Mouse (Mus musculus) midbrain, embryonic 13.5 days (tissue): Measurements from ENCODE around the gene Irf2bpl. TPM values are rescaled to one million over a fixed set of nuclear protein-coding genes. Genes with fewer than 3 reads are reported as not detected.
A peak's percentile ranks its signal among the peaks of the same experiment; 100 is the strongest.

Experiments
- ATAC-seq: fragments of 200-750 bp; cut with Nextera tagmentation; 2 replicates; pipeline ENCODE4 v1.8.0; 2017; ENCODE audit warnings: mild to moderate bottlenecking, moderate TSS enrichment, moderate library complexity
- H3K27ac ChIP-seq: fragments of 300-500 bp; sonication (generic); 2 replicates; pipeline ENCODE4 v1.5.1; 2015; ENCODE audit warnings: inconsistent platforms, mild to moderate bottlenecking, moderate library complexity
- H3K27me3 ChIP-seq: fragments of 300-500 bp; sonication (generic); 2 replicates; pipeline ENCODE4 v1.6.1; 2015; ENCODE audit warnings: mild to moderate bottlenecking, inconsistent platforms
- H3K36me3 ChIP-seq: fragments of 300-500 bp; sonication (generic); 2 replicates; pipeline ENCODE4 v1.6.1; 2015; ENCODE audit warnings: mild to moderate bottlenecking, inconsistent platforms
- H3K4me1 ChIP-seq: fragments of 300-500 bp; sonication (generic); replicated peaks from 2 replicates; pipeline ENCODE4 v1.6.1; 2015; ENCODE audit warnings: inconsistent platforms
- H3K4me2 ChIP-seq: fragments of 300-500 bp; sonication (generic); replicated peaks from 2 replicates; pipeline ENCODE4 v1.6.1; 2015; ENCODE audit warnings: moderate library complexity, mild to moderate bottlenecking, inconsistent platforms
- H3K4me3 ChIP-seq: fragments of 300-500 bp; sonication (generic); replicated peaks from 2 replicates; pipeline ENCODE4 v1.5.1; 2015; ENCODE audit warnings: mild to moderate bottlenecking, inconsistent platforms
- H3K9ac ChIP-seq: fragments of 300-500 bp; sonication (generic); replicated peaks from 2 replicates; pipeline ENCODE4 v1.6.1; 2015; ENCODE audit warnings: mild to moderate bottlenecking, inconsistent platforms
- H3K9me3 ChIP-seq: fragments of 300-500 bp; sonication (generic); 2 replicates; pipeline ENCODE4 v1.6.1; 2016; ENCODE audit warnings: mild to moderate bottlenecking, inconsistent platforms
- WGBS: fragments of 180-500 bp; shearing (Covaris S2); methylation state at CpG from one replicate; pipeline ENCODE4 v1.1.7; 2015; 5-methylcytosine and 5-hydroxymethylcytosine counted together
- polyA plus RNA-seq: library from polyadenylated mRNA; unstranded; fragments of >200 nt; fragmentation: Nextera tagmentation; extraction: Ambion mirVana; gene quantifications from 2 replicates; pipeline ENCODE4 v1.2.1, GENCODE M21; 2015

The Irf2bpl gene
- polyA plus RNA-seq, 1 experiment from 2014 or later: 75.5 TPM

DNA sequence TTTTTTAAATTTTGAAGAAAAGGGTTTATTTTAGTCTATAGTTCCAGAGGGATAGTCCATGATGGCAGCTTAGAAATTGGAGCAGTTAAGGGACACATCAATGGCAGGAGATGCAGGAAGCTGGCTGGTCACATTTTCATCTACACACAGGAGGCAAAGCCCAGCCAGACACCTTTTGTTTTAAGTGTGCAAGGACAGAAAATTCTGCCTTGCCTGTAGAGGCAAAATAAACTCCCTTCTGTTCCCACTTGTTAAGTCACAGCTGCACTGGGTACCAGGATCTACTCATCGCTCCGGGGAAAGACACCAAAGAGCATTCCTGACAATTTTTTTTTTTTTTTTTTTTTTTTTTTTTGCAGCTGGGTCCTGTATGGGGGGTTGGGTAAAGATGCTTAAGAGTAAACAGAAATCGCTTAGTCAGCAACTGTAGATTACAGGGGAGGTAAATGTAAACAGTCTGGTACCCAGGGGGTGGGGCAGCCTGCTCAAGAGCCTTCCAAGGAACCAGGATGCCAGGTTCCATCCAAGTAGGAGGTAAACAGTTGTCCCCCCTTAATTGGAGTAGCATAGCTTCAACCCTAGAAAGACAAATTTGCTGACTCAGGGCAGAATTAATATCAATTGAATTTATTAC lies 4.4 kb downstream of the Irf2bpl start:
- Histone ChIP-seq H3K36me3 (peaks cover 18% of the 10 kb centered on the region; the same call in 1 of the 2 replicates), H3K4me1 (peaks cover 39% of the 10 kb centered on the region), H3K27ac (peak overlapping the region; percentile 70), H3K4me3 (peak overlapping the region; percentile 96), H3K9ac (peak overlapping the region; percentile 37), H3K27me3 (no peaks in the 10 kb centered on the region), H3K9me3 (no peaks in the 10 kb centered on the region), H3K4me2 (peak overlapping the region; percentile 95)
- 50% methylated on average over 3 of the region's 3 CpGs for WGBS
- no peak for ATAC-seq

DNA sequence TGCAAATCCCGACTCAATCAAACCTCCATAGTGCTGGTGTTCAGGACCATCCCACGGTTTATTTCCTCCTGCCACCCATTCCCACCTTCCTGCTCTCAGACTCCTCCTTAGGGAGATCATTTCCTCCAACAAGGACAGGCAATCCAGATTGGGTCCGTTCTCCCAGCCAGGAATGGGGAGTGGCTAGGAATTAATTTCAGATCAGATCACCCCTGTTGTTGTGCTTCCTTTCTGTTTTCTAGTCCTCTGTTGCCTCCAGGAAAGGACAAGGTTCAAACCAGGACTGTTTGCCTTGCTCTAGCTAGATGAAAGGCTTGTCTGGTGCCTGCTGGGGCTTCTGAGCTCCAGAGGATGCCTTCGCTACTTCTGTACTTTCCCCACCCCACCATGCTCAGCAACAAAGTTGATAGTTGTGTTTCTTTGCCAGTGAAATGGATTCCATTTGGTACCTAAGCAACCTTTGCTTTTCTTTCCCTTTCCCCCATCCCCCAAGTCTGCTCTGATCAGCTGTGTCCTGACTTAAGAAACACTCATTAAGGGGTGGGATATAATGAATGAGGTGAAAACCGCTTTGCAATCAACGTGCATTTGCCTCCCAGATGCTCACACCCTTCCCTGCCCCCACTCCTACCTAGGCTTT lies 5.0 kb downstream of the Irf2bpl start:
- Histone ChIP-seq H3K9me3 (no peaks in the 10 kb centered on the region), H3K4me2 (peak overlapping the region; percentile 95), H3K4me1 (peaks cover 35% of the 10 kb centered on the region), H3K36me3 (peaks cover 18% of the 10 kb centered on the region; the same call in 1 of the 2 replicates), H3K27me3 (no peaks in the 10 kb centered on the region), H3K4me3 (peak overlapping the region; percentile 96), H3K9ac (peak overlapping the region; percentile 37; the same call in 1 of the 2 replicates), H3K27ac (peak overlapping the region; percentile 70)
- no peak for ATAC-seq
- WGBS: 46% methylated on average over 6 of the region's 6 CpGs

DNA sequence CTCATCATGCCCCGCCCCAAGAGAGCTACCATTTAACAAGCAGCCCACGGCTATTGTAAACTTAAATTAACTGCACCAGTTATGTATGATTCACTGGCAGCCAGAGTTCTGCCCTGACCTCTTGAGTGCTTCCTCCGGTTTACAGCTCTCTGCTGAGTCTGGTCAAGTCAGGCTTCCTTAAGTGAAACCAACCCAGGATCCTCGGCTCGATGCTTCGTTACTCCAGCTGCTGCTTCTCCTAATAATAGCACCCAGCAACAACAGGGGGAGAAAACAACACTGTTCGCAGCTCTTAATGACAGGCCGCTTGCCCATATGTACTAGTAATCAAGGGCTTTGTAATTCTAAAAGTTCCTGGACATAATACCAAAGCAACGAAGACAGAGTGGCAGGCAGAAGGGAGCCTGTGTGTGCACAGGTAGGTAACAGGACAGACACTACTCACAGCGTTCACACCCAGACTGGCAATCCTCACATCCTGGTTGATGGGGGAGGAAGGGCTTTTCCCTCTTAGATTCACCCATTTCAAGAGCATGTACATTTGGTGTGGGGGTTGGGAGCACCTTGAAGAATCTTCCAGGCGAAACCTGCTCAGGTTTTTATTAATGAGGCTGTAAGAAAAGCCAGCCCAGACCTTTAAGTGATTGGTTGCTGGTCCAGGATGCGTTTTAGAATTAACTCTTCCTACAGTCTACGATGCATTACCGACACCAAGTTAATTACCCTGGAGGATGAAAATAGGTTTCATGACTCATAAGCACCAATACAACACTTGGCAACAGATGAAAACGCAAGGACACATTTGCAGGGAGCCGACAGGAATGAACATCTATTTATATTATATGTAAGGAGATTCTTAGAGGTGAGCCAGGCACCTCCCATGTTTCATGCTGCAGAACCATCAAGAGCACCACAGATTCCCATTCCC lies 5.9 kb downstream of the Irf2bpl start:
- H3K4me3 ChIP-seq: peak overlapping the region; percentile 96; the same call in 1 of the 2 replicates
- peak overlapping the region; percentile 70 for H3K27ac ChIP-seq
- H3K9ac ChIP-seq: 0 out of 2 replicates have a peak overlapping the region, but pooled peaks have one; percentile 37
- WGBS: 73% methylated on average over 16 of the region's 16 CpGs
- no peaks in the 10 kb centered on the region for H3K9me3 ChIP-seq
- ATAC-seq: no peak
- no peaks in the 10 kb centered on the region for H3K27me3 ChIP-seq
- H3K36me3 ChIP-seq: peaks cover 18% of the 10 kb centered on the region; the same call in 1 of the 2 replicates
- H3K4me2 ChIP-seq: peak overlapping the region; percentile 95
- H3K4me1 ChIP-seq: peaks cover 35% of the 10 kb centered on the region

DNA sequence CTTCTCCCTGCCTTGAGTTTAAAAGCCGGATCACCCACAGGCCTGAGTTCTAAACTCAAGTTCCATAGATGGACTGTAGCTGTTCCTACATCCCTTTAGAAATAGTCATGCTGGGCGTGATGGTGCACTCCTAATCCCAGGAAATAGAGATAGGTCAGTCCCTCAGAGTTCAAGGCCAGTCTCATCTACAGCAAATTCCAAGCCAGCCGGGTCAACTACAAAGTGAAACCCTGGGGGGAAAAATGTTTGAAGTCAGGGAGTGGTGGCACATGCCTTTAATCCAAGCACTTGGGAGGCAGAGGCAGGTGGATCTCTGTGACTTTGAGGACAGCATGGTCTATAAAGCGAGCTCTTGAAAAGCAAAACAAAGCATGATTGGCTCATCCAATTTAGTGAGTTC lies 7.6 kb downstream of the Irf2bpl start:
- peaks cover 35% of the 10 kb centered on the region for H3K4me1 ChIP-seq
- no peak overlapping the region for H3K4me2 ChIP-seq
- H3K36me3 ChIP-seq: peaks cover 13% of the 10 kb centered on the region; the same call in 1 of the 2 replicates
- H3K9me3 ChIP-seq: no peaks in the 10 kb centered on the region
- no peak overlapping the region for H3K27ac ChIP-seq
- no peak overlapping the region for H3K9ac ChIP-seq
- no peak for ATAC-seq
- no peaks in the 10 kb centered on the region for H3K27me3 ChIP-seq
- no peak overlapping the region for H3K4me3 ChIP-seq
- 92% methylated on average over 4 of the region's 4 CpGs for WGBS

DNA sequence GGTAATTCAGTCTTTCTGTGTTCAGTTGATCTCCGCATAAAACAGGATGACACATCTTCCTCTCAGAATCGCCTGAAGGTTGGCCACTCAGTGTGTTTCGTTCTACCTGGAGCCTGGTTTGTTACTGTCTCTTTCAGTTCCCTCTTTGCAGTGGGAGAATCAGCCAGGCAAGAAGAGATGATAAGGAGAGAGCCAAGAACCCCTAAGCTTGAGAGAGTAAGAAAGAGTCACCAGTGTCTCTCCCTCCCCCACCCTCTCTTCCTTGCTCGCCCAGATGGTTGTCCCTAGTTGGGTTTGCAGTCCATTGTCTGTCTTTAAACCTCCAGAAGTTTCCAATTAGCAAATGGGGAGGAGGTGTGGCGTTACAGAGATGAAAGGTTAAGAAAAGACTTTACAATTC lies 8.5 kb downstream of the Irf2bpl start:
- peaks cover 9% of the 10 kb centered on the region; the same call in 1 of the 2 replicates for H3K36me3 ChIP-seq
- H3K4me1 ChIP-seq: peaks cover 30% of the 10 kb centered on the region
- H3K4me2 ChIP-seq: no peak overlapping the region
- H3K9ac ChIP-seq: no peak overlapping the region
- no peaks in the 10 kb centered on the region for H3K9me3 ChIP-seq
- ATAC-seq: no peak
- no peak overlapping the region for H3K27ac ChIP-seq
- H3K27me3 ChIP-seq: no peaks in the 10 kb centered on the region
- 84% methylated on average over 5 of the region's 5 CpGs for WGBS
- H3K4me3 ChIP-seq: no peak overlapping the region

DNA sequence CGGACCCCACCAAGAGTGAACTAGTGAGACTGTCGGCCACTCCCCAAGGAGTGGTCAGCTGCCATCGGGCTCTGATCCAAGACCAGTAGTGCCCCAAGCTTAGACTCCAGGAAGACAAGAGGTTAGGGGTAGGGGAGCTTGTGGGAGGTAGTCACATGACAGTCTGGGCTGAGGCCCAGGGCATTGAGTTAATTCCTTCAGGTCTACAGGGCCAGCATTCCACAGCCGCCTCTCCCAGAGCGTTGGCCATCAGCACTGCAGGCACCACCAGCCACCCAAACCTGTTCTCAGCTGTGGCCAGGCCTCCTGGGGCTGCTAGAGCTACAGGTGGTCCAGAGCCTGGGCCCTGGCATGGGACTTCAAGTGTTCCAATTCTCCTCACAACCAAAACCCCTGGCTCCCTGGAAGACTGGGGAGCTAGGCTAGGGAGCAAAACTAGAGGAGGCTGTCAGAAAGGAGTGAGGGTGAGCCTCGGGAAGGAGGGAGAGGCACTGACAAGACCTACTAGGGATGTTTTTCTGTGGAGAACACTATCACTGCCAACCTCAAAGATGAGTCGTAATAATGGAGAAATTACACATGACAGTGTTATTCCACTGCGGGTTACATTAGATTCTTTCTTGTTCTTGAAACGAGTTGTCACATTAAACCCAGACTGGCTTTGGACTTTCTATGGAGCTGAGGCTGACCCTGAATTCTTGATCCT lies 12.1 kb downstream of the Irf2bpl start:
- no peak overlapping the region for H3K4me3 ChIP-seq
- no peaks in the 10 kb centered on the region for H3K9me3 ChIP-seq
- ATAC-seq: no peak
- no peaks in the 10 kb centered on the region for H3K36me3 ChIP-seq
- no peak overlapping the region for H3K27ac ChIP-seq
- no peak overlapping the region for H3K9ac ChIP-seq
- 73% methylated on average over 9 of the region's 9 CpGs for WGBS
- no peak overlapping the region for H3K4me2 ChIP-seq
- H3K4me1 ChIP-seq: no peaks in the 10 kb centered on the region
- no peaks in the 10 kb centered on the region for H3K27me3 ChIP-seq

DNA sequence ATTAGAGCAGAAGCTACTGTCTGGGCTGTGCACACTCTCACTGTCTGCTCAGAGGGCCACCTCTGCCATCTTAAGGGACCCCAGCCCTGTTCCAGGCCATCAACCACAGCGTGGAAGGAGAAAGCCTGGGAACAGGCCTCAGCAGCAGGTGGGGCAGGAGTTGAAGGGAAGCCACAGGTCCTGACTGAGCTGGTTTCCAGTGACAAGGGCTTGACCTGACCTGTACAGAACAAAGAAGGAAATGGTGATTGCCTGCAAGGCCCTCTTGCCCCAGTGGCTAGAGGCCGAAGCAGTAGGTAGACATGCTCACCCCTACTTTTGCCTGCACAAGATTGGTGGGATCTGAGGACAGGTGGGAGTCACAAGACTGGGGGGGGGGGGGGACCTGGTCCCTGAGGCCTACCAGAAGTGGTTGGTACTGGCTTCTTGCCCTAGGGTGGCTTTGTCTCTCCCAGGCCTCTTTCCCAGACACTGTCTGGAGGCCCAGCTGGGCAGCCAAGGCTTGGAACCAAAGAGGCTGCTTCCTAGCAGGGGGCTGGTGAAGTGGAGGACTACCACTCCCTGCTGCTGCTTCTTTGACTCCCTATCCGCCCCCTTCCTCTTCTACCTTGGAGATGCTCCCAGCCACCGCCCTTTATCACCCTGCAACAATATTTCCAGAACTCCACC lies 12.8 kb downstream of the Irf2bpl start:
- Histone ChIP-seq H3K4me3 (no peak overlapping the region), H3K4me2 (no peak overlapping the region), H3K9ac (no peak overlapping the region), H3K27ac (no peak overlapping the region), H3K4me1 (no peaks in the 10 kb centered on the region), H3K27me3 (no peaks in the 10 kb centered on the region), H3K9me3 (no peaks in the 10 kb centered on the region), H3K36me3 (no peaks in the 10 kb centered on the region)
- 81% methylated on average over 4 of the region's 4 CpGs for WGBS
- 0 out of 2 replicates have a peak, but pooled peaks have one; percentile 20 for ATAC-seq

DNA sequence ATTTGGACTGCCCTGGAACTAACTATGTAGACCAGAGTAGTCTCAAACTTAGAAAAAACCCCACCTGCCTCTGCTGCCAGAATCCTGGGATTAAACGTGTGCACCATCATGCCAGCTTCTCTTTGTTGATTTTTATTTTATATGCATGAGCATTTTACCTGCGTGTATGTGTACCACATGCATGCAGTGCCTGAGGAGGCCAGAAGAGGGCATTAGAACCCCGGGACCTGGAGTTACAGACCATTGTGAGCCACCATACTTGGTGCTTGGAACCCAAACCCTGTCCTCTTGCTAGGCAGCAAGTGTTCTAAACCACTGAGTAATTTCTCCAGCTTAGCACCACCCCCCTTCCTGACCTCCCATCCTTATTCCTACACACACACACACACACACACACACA lies 13.6 kb downstream of the Irf2bpl start:
- Histone ChIP-seq H3K4me2 (no peak overlapping the region), H3K9me3 (no peaks in the 10 kb centered on the region), H3K4me3 (no peak overlapping the region), H3K9ac (no peak overlapping the region), H3K4me1 (no peaks in the 10 kb centered on the region), H3K27ac (no peak overlapping the region), H3K27me3 (no peaks in the 10 kb centered on the region), H3K36me3 (no peaks in the 10 kb centered on the region)
- WGBS: 98% methylated on average over 3 of the region's 3 CpGs
- ATAC-seq: no peak

DNA sequence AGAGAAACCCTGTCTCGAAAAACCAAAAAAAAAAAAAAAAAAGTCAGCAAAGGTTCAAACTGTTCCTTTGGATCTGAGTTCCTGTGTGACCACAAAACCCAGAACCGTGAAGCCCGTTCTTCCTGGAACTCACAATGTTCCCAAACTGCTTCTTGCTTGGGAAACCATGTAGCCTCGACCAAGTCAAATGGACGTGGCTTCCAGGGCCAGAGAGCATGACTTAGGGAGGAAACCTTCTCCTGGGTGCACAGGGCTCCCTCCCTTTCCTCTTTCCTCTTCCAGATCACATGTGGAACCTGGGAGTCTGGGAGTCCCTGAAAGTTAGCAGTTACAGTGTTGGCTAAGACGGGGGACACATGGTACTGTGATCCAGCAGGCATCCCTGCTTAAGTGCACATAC lies 14.8 kb downstream of the Irf2bpl start:
- no peak overlapping the region for H3K4me3 ChIP-seq
- WGBS: 90% methylated on average over 6 of the region's 6 CpGs
- no peak overlapping the region for H3K4me2 ChIP-seq
- no peaks in the 10 kb centered on the region for H3K4me1 ChIP-seq
- H3K9me3 ChIP-seq: no peaks in the 10 kb centered on the region
- no peak overlapping the region for H3K9ac ChIP-seq
- ATAC-seq: no peak
- H3K27ac ChIP-seq: no peak overlapping the region
- no peaks in the 10 kb centered on the region for H3K36me3 ChIP-seq
- H3K27me3 ChIP-seq: no peaks in the 10 kb centered on the region

DNA sequence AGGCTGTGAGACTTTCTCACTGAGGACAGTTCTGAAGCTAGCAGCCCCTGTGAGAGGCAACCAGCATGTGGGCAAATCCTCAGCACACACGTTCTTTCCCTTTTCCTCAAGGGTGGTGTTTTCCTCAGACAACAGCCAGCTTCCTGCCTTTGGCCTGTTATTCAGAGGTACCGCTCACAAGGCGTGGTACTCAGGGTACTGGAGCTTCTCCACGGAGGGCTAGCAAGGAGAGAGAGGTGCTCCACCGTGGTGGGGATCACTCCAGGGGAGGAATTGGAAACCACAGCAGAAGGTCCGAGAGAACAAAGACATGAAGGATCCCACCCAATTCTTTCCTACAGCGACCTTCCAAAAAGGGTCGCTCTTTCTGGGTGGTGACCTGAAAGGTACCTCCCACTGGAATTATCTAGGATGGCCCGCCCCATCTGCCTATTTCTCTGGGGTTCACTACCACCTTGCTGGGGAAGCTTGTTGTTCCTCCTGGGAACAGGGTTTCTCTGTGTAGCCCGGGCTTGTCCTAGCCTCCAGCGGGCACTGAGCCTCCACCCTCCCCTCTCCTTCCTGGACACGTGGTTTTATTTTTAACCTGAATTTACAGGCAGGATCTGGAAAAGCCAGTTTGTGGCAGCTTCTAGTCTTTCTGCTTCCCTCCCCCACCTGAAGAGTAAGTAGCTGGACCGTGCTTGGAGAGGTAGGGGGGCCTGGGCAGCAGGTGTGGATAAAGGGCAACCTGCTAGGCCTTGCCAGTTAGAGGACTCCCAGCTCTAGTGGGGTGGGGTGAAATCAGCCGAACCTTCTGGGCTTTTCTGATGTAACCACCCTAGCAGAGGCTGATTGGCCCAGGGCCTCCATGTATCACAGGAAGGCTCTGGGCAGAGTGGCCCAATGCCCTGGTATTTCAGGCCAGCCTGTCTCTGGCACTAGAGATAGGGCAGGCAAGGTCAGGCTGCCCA lies 17.1 kb downstream of the Irf2bpl start:
- Histone ChIP-seq H3K9ac (no peak overlapping the region), H3K9me3 (no peaks in the 10 kb centered on the region), H3K36me3 (no peaks in the 10 kb centered on the region), H3K4me2 (no peak overlapping the region), H3K27ac (no peak overlapping the region), H3K4me1 (no peaks in the 10 kb centered on the region), H3K4me3 (no peak overlapping the region), H3K27me3 (no peaks in the 10 kb centered on the region)
- 51% methylated on average over 14 of the region's 14 CpGs for WGBS
- ATAC-seq: peak; percentile 53
